Mouse (Mus musculus) ovary, postnatal 14 days (tissue): Measurements from ENCODE around the gene Defb36.

Experiments used
- DNase-seq: peaks from one replicate; pipeline ENCODE4 v3.0.0; 2022; ENCODE audit warnings: low spot score

Defb36 gene

DNA sequence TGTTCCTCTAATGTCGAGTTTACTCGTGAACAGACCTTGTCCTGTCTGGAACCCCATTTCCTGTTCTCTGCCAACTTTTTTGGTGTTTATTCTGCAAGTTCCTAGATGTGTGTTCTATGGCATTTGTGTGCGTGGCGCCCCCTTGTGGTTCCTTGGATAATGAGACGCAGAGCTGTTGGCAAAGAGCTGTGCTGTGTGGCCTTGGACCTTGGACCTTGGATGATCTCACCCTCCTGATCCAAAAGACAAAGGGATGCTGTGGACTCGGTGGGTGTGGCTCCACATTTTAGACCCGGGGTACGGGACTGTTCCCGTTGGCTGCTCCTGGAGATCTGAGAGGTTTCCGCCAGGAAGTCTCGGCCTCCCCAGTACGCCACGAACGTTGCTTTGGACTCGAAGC, at the start of gene Defb36:
Gene Defb36 (plus strand): TSS at position 271 of the 400 bp plus-strand sequence.
- DNase-seq, result no peak

DNA sequence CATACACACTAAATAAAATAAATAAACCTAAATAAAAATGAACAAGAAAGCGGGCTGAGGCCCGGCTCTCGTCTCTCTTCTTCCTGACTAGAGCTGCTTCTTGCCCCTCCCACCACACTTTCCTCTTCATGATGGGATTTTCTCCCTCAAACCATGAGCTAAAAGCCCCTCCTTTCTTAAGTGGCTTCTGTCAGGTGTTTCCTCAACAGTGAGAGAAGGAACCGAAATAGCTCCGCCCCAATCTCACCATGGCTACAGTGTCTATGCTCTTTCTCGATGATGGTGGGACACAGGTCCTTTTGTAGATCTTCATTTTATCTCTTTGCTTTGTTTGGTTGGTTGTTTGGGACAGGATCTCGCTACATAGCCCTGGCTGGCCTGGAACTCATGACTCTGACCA, 47.5 kb upstream of the Defb36 start:
- no peak for DNase-seq

DNA sequence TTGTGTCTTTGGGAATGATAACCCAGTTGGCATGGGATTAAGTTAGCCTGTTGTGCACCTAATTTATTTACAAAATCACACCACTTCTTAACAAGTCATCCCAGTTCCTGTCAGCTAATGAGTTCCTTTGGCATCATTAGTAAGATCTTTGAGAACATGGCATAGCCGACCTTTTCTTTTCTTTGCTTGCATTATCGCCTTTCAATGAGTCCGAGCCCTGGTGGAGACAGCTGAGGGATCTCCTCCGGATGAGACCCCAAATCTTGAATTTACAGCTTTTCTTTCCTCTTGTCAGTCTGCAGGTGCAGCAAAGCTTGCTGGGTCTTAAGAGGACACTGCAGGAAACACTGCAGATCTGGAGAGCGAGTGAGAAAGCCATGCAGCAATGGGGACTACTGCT, 35.1 kb upstream of the Defb36 start, which contains the start of gene Gm17416:
Gene Gm17416 (plus strand): TSS at position 301 of the 400 bp plus-strand sequence.
- DNase-seq, result no peak

DNA sequence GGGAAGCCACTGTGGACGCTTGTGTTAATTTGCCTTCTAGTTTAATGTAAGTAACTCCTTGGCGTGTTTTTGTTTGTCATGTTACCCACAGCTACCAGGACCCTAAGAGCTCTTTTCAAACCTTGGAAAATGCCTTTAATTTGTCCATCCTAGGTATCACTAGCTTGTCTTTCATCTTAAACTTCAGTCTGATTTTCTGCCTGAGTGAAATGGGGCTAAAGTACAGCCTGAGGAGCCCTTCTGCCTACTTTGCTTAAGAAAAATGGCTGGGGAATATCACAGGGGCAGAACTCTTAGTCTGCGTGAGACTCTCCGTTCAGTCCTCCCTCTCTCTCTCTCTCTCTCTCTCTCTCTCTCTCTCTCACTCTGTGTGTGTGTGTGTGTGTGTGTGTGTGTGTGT, 34.2 kb upstream of the Defb36 start:
- no peak for DNase-seq

DNA sequence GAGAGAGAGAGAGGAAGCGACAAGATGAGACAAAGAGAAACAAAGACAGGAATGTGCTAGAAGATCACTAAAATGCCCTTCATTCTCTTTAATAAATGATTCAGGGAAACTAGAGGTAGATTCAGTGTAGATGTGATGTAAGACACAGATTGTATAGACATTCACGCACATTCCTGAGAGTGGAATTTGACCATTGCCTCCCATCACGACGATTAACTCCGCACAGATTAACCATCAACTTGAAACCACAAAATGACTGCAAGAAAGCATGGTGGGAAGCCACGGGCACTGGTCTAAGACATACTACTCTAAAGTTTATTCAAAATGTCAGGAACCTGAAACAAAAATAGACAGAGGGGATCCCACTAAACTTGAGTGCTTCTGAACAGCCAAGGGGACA, 33.8 kb upstream of the Defb36 start:
- DNase-seq, result no peak

DNA sequence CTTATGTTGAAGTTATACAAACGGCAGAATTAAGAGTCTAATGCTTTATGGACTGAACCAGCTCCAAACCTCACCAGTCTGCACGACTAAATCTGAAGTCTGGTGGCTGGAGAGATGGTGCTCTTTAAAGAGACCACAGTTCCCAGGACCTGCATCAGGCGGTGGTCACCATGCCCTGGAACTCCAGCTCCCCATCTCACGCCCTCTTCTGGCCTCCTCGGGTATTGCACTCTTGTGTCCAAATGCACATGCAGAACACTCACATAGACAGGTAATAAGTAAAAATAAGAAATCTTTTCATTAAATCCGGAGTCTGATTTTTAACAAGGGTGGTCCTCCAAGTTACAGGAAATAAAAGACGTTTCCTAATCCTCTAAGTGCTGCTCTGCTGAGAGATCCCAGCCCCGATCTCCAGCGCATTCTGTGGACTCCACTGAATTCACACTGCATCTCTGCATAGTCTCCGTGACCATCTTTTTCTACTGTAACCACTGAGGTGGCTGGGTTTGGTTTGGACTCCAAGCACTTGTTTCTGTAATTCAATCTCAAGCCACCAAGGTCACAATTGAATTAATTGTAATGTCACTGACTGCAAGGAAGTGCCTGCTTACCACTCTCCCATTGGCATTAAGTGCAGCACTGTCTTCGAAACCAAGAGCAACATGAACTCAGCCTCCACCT, 31.9 kb upstream of the Defb36 start, which contains the start of gene Defb21:
Gene Defb21 (plus strand): TSS at position 631 of the 681 bp plus-strand sequence.
- no peak for DNase-seq

DNA sequence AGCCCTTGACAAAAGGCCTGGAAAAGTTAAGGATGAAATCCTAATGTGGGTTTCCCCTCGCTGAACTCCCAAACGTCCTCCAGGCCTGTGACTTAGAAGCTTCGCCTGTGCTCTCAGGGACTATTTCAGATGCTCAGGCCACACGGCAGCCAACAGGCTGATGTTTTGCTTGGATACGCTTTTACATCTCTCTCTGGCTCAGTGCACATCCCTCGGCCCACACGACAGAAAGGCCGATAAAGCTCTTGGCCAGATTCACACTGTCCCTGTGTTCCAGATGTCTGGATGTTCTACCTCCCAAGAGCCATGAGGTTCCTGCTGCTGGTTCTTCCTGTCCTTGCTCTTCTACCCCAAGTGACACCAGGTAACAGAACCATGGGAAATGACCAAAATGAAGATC, 30.6 kb upstream of the Defb36 start:
- no peak for DNase-seq

DNA sequence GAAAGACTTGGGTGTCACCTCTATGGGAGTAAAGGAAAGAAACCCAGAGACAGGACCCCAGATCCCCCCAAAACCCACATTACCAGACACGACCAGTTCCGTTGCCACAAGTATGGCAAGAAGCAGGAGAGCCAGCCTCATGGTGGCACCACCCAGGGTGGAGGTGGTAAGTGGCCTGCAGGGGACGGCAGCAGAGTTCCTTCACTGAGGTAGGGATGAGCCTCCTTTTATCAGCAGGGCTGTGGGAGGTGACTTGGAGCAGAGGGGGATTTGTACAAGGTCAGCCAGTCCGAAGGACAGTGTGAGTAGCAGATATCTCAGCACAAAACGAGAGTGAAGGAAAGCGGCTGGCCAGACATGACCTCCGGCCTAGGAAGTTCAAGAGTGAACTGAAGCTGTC, 24.0 kb upstream of the Defb36 start, which contains the start of gene Defb19:
Gene Defb19 (minus strand): TSS at position 206 of the 400 bp plus-strand sequence.
- no peak for DNase-seq

DNA sequence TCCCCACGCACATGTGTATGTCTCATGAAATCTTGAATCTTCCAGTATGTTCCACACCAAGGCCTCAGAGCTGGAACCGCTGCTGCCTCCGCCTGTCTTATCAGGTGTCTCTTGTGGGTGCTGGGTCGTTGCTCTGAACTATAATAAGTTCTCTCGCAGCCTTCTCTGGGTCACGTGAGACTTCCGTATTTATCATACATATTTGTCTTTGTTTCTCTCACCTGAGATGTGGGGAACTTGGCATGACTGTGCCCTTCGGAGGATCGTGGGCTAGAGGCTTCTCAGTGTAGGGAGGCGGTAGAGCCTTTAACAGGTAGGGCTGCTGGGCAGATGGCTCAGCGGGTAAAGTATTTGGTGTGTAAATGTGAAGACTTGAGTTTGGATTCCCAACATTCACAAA, 23.5 kb upstream of the Defb36 start:
- no peak for DNase-seq

DNA sequence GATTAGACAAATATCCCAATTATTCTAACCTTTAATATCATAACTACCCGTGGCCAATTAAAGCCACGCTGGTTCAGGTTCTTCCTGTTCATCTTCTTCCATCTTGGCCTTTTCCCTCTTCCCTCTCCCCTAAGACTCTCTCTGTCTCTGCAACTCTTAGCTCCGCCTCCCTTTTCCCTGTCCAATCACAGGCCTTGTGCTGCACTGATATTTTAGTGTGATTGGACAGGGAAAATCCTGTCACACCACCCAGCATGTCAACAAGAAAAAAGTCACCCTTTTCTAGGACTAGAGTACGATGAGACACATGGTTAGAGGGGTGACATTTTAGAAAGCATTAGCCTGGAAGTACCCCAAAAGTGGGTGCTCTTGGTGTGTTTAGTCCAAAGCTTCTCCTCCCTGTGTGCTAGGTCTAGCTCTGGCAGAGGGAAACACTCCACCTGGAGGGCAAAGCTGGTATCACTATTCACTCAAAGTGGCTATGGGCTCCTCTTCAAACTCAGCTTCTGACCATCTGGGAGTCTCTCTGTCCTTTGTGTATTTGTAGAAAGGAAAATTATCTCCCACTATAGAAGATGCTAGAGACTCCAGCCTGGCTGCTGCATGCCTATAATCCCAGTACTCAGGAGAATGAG, 17.1 kb upstream of the Defb36 start:
- no peak for DNase-seq

DNA sequence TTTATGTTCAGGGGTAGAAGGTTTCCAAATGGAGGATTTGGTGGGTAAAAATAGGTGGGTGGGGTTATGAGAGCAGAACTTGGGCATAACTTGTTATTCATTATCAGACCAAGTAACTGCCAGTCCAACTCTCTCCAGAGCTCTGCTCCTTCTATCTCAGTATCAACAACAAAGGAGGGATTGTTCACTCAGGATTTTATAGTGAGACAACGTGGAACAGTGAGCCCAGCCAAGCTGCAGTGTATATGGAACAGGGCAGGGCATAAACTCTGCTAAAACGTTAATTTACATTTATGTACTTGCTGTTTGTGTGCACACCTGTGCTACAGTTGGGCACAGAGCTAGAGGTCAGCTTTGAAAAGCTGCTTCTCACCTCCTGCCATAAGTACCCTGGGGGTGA, 15.7 kb upstream of the Defb36 start:
- no peak for DNase-seq

DNA sequence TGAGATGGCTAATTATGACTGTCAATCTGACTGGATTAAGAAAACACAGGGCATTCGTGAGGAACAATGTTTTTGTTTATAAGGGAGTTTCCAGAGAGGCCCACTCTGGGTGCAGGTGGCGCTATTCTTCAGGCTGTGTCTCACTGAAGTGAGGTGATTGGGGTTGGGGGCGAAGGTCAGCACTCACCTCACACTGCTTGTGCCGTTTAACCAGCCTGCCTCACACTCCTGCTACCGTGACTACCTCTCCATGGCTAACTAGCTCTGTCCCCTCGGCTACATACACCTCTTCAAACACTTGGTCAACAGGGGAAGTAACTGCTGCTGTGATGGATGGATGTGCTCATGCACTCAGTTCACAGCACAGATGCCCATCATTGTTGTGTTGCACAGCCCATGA, 15.1 kb upstream of the Defb36 start:
- no peak for DNase-seq

DNA sequence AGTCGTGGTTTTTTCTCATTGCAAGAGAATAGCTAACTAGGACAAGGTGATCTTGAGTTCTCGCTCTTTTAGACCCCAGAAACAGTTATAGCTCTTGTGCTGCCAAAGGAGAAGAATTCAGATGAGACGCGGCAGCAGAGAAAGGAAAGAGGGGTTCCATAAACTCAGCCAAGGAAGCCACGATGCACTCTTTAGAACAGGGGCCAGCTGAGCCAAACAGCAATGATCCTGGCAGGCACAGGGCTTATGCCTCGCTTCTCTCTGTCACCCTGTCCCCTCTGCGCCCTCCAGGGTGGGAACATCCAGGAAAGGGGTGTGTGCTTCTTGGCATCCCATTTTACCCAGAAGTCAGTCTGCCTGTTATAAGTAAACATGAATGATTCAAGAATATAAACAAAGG, 4.8 kb upstream of the Defb36 start, which contains the start of gene Defb45:
Gene Defb45 (minus strand): TSS at position 101 of the 400 bp plus-strand sequence.
- no peak for DNase-seq

DNA sequence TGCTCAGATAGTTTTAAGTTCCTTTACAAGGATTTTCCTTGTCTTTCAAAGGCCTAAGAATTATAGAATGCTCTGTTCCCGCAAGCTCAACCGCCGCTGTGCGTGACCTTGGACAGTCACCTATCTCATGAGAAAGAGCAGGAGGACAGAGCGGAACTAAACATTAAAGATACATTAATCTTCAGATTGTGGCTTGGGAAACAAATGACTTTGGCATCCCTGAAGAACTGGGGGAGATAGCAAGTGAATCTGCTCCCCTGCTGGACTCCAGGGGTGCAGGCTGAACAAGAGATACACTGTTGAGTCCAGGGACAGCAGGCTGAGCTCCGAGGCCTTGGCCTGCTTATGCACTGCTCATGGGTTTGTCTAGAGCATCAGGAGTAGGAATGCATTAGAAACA, 4.1 kb upstream of the Defb36 start:
- DNase-seq, result no peak

DNA sequence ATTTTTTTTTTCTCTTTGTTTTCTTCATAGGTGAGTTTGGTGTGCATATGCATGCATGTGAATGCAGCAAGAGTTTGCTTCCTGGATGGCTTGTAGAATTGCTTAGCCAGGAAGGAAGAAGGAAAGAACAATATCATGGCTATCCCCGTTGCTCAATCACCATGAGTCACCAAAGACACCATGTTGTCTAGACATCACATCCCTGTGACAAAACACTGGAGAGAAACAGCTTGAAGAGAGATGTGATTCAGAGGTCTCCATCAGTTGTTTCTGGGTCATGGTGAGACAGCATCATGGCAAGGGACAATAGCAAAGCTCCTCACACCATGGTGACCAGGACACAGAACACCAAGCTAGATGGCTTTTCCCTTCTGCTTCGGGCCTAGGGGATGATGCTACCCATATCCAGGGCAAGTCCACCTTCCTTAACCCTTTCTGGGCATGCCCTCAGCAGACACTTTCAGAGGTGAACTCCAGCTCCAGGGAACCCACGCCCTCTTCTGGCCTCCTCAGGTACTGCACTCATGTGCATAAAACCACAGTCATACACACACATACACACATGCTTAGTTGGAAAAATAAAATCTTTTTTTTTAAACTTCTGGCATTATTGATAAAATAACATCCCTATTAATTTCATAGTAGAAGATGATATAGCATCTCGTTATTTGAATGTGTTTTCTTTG, 2.7 kb upstream of the Defb36 start:
- no peak for DNase-seq

DNA sequence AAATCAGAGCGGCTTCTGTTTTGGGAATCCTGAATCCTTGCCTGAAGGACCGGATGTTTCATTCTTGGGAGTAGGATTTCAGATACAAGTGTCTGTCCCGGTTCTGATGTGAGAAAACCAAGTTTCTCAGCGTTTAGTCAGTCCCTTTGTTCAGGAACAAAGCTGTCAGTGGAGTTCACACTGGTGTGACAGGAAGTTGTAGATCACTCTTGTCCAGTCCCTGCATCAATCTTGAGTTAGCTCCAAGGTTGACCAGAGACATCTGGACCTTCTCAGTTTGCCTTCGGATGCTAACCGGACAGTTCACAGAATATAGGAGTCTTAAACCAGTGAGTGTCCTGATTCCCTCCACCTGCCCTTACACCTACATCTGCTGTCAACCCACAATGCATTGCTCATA, 3.6 kb downstream of the Defb36 start:
- DNase-seq, result no peak

DNA sequence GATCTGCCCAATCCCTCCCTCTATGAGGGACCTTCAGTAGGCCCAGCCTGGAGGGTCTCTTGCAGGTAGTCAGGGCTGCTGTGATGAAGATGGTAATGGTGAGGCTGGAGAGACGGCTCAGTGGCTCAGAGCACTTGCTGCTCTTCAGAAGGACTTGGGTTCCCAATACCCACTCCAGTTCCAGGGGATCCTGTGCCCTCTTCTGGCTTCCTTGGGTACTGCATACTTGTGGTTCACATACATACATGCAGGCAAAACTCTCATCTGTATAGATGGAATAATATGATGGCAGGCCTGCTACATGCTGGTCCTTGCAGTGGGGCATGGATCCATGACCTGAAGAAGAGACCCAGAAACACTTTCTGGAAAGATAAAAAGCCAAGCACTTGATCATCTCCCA, 4.6 kb downstream of the Defb36 start:
- no peak for DNase-seq

DNA sequence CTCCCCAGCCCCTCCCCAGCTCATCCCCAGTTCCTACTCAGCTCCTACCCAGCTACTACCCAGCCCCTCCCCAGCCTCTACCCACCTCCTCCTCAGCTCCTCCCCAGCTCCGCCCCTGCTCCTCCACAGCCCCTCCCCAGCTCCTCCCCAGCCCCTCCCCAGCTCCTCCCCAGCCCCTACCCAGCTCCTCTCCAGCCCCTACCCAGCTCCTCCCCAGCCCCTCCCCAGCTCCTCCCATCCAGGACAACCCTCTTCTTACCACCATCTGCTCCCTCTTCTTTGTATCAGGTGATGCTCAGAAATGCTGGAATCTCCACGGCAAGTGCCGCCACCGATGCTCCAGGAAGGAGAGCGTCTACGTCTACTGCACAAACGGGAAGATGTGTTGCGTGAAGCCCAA, 8.1 kb downstream of the Defb36 start:
- no peak for DNase-seq

DNA sequence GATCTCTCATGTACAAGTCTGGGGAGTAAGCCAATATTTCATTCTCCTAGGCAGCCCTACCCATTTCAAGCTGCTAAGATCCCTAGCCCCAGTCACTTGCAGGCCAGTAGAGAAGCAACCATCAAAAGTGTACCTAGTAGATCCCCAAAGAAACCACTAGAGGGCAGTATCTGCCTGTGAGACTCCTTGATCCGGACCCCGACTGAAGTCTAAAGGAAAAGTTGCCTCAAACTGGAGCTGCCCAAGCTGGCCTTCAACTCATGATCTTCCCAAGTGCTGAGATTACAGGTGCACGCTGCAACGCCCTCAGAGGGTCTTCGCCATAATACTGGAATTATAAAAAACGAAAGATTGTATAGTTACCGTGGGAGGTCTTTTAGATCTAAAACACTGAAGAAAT, 11.4 kb downstream of the Defb36 start:
- peak; percentile 55 for DNase-seq

DNA sequence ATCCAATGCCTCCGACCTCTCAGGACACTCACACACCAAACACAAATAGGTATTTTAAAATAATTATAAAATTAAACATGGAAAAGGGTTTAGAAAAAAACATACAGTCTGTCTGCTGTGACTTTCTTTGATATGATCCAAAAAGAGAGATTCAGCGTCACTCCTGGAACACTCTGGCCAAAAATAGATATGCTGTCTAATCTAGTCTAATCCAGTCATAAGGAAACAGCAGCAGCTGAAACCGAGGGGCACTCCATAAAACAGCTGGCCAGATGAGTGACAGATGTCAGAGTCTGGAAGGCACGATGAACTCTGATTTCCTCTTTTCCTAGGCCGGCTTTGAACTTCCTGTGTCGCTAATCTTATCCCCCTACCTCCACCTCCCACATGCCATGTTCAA, 12.3 kb downstream of the Defb36 start:
- no peak for DNase-seq

DNA sequence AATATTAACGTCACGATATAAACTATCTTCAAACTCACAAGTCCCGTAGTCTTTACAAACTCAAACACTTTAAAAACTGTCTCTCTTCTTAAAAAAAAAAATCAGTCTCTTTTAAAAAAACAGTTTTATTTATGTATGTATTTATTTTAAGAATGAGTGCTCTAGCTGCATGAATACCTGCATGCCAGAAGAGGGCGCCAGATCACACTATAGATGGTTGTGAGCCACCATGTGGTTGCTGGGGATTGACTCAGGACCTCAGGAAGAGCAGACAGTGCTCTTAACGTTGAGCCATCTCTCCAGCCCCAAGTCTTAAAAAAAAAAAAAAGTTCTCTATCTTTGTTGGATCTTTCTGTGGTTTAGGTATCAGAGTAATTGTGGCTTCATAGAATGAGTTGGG, 13.2 kb downstream of the Defb36 start:
- DNase-seq, result no peak

DNA sequence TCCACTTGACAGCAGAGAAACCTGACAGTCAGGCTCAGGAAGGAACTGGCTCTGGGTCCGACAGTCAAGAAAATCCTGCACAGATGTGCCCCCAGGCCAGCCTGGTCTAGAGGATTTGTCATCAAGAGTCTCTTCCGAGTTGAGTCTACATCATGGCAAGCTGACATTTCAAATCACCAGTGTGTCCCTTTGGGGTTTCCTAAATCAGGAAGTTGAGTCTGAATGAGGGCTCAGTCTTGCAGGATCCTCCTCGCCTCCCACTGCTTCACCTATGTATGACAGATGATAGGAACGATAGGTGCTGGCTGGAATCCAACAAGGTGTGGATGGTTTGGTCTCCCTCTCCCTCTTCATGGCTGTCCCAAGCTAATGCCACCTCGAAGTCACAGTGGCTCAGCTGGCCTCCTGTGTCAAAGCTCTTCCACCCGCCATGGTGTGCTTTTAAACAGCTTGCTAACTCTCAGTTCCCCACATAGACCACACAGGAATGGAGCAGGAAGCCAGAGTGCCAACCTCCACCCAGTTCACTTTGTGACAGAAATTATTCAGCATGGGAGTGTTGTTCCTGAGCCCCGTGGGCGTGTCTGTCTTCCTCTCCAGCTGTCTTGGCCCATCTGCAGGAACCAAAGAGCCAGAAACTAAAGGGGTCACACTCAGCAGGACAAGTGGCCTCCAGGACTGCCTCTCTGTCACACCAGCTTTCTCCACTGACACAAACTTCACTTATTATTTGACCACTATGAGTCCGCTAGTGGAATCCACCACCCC, 16.4 kb downstream of the Defb36 start:
- DNase-seq, result no peak
